Mouse (Mus musculus): Measurements from ENCODE around the gene Wdr26. TPM values are rescaled to one million over a fixed set of nuclear protein-coding genes. Genes with fewer than 3 reads are reported as not detected.

Gene Wdr26
- polyA plus RNA-seq, 1 experiment: 38.4 TPM

DNA sequence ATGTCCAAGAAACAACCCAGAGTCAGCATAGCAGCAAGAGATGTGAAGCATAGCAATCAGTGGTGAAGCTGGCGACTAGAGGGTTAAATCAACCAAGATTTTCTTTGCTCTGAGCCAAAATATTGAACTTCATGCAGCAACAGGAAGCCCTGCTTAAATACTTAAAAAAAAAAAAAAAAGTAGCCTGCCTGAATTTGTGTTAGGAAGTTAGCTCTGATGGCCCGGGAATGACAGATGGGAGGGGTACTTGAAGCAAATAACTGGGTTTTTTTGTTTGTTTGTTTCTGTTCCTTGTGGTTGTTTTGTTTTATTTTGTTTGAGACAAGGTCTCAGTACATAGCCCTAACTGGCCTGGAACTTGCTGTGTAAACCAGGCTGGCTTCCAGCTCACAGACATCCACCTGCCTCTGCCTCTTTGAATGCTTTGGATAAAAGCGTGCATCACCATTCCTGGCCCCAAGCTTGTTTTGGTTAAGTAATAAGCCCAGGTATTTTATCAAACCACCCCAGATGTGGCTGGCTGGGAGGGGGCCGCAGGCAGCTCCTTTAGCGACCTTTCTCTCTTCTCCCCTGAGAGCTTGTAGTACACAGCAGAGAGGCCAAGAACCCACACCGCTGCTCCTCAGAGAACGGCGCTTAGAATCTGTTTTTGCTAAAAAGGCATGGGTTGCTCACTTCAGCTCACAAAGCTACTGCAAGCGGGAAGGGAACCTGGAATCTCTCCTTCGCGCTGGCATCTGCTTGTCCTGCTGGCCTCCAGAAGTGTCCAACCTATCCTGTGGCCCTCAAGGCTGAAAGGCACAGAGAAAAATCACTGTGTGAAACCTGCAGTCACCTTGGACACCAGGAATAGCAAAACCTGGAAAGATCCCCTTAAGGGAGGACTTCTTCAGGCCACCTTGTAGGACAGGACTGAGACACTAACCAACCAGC, 34.0 kb upstream of the Wdr26 start:
- no peaks in the 10 kb centered on the region for H3K36me3 ChIP-seq (ENCODE audit: control insufficient read depth, insufficient read depth)
- no peaks in the 10 kb centered on the region for H3K79me2 ChIP-seq (ENCODE audit: control insufficient read depth, insufficient read depth)
- H3K27me3 ChIP-seq (ENCODE audit: control insufficient read depth, insufficient read depth, insufficient read length): no peaks in the 10 kb centered on the region
- TF ChIP-seq MAX (IDR thresholded peaks at IDR 0.05) (no peak), CEBPB (IDR thresholded peaks at IDR 0.05; ENCODE audit: low read depth) (no peak), CTCF (IDR thresholded peaks at IDR 0.05; ENCODE audit: control insufficient read depth, insufficient read depth, insufficient read length) (no peak), FOSL1 (IDR thresholded peaks at IDR 0.05; ENCODE audit: insufficient read depth, low read length, poor library complexity, severe bottlenecking) (no peak), USF1 (IDR thresholded peaks at IDR 0.05; ENCODE audit: low read depth) (no peak)
- H3K79me3 ChIP-seq (ENCODE audit: low read depth): no peaks in the 10 kb centered on the region
- H3ac ChIP-seq (ENCODE audit: control insufficient read depth, insufficient read length, low read depth): no peak overlapping the region
- no peak overlapping the region for H3K4me3 ChIP-seq (ENCODE audit: insufficient read depth, poor library complexity, severe bottlenecking)

- no peak overlapping the region for H3K4me3 ChIP-seq (ENCODE audit: insufficient read depth, poor library complexity, severe bottlenecking)
- H3K79me2 ChIP-seq (ENCODE audit: control insufficient read depth, insufficient read depth): no peaks in the 10 kb centered on the region
- no peak overlapping the region for H3ac ChIP-seq (ENCODE audit: control insufficient read depth, insufficient read length, low read depth)
- no peaks in the 10 kb centered on the region for H3K79me3 ChIP-seq (ENCODE audit: low read depth)
- TF ChIP-seq MYOG (IDR thresholded peaks at IDR 0.05; ENCODE audit: control insufficient read depth, extremely low read depth, insufficient read length): no peak
- no peak for TF ChIP-seq USF1 (IDR thresholded peaks at IDR 0.05; ENCODE audit: low read depth)
- no peak for TF ChIP-seq FOSL1 (IDR thresholded peaks at IDR 0.05; ENCODE audit: insufficient read depth, low read length, poor library complexity, severe bottlenecking)
- TF ChIP-seq MAX (IDR thresholded peaks at IDR 0.05): no peak
- no peak for TF ChIP-seq CTCF (IDR thresholded peaks at IDR 0.05; ENCODE audit: control insufficient read depth, insufficient read depth, insufficient read length)
- TF ChIP-seq MYOD1 (IDR thresholded peaks at IDR 0.05; ENCODE audit: control insufficient read depth, insufficient read length, low read depth): no peak
- no peak for TF ChIP-seq CEBPB (IDR thresholded peaks at IDR 0.05; ENCODE audit: low read depth)
- H3K27me3 ChIP-seq (ENCODE audit: control insufficient read depth, insufficient read depth, insufficient read length): no peaks in the 10 kb centered on the region
- H3K36me3 ChIP-seq (ENCODE audit: control insufficient read depth, insufficient read depth): no peaks in the 10 kb centered on the region
Observed at GRCm38 (mm10) chr1:181245067-181245466, 33.3 kb upstream of the Wdr26 start.

- no peaks in the 10 kb centered on the region for H3K79me3 ChIP-seq (ENCODE audit: low read depth)
- no peaks in the 10 kb centered on the region for H3K79me2 ChIP-seq (ENCODE audit: control insufficient read depth, insufficient read depth)
- H3K4me3 ChIP-seq (ENCODE audit: insufficient read depth, poor library complexity, severe bottlenecking): no peak overlapping the region
- no peak for TF ChIP-seq USF1 (IDR thresholded peaks at IDR 0.05; ENCODE audit: low read depth)
- TF ChIP-seq CEBPB (IDR thresholded peaks at IDR 0.05; ENCODE audit: low read depth): no peak
- TF ChIP-seq CTCF (IDR thresholded peaks at IDR 0.05; ENCODE audit: control insufficient read depth, insufficient read depth, insufficient read length): no peak
- TF ChIP-seq MAX (IDR thresholded peaks at IDR 0.05): no peak
- no peak for TF ChIP-seq FOSL1 (IDR thresholded peaks at IDR 0.05; ENCODE audit: insufficient read depth, low read length, poor library complexity, severe bottlenecking)
- TF ChIP-seq MYOG (IDR thresholded peaks at IDR 0.05; ENCODE audit: control insufficient read depth, extremely low read depth, insufficient read length): no peak
- TF ChIP-seq MYOD1 (IDR thresholded peaks at IDR 0.05; ENCODE audit: control insufficient read depth, insufficient read length, low read depth): no peak
- H3ac ChIP-seq (ENCODE audit: control insufficient read depth, insufficient read length, low read depth): no peak overlapping the region
- no peaks in the 10 kb centered on the region for H3K27me3 ChIP-seq (ENCODE audit: control insufficient read depth, insufficient read depth, insufficient read length)
- H3K36me3 ChIP-seq (ENCODE audit: control insufficient read depth, insufficient read depth): no peaks in the 10 kb centered on the region
Observed at GRCm38 (mm10) chr1:181241185-181241584, 29.4 kb upstream of the Wdr26 start.

GRCm38 (mm10) chr1:181237332-181237731, 25.5 kb upstream of the Wdr26 start:
- Histone ChIP-seq H3K79me2 (ENCODE audit: control insufficient read depth, insufficient read depth) (no peaks in the 10 kb centered on the region), H3K4me3 (ENCODE audit: insufficient read depth, poor library complexity, severe bottlenecking) (no peak overlapping the region), H3K36me3 (ENCODE audit: control insufficient read depth, insufficient read depth) (no peaks in the 10 kb centered on the region), H3K27me3 (ENCODE audit: control insufficient read depth, insufficient read depth, insufficient read length) (no peaks in the 10 kb centered on the region), H3K79me3 (ENCODE audit: low read depth) (no peaks in the 10 kb centered on the region), H3ac (ENCODE audit: control insufficient read depth, insufficient read length, low read depth) (no peak overlapping the region)
- TF ChIP-seq MYOG (IDR thresholded peaks at IDR 0.05; ENCODE audit: control insufficient read depth, extremely low read depth, insufficient read length) (no peak), MAX (IDR thresholded peaks at IDR 0.05) (no peak), FOSL1 (IDR thresholded peaks at IDR 0.05; ENCODE audit: insufficient read depth, low read length, poor library complexity, severe bottlenecking) (no peak), USF1 (IDR thresholded peaks at IDR 0.05; ENCODE audit: low read depth) (no peak), MYOD1 (IDR thresholded peaks at IDR 0.05; ENCODE audit: control insufficient read depth, insufficient read length, low read depth) (no peak), CTCF (IDR thresholded peaks at IDR 0.05; ENCODE audit: control insufficient read depth, insufficient read depth, insufficient read length) (no peak), CEBPB (IDR thresholded peaks at IDR 0.05; ENCODE audit: low read depth) (no peak)

DNA sequence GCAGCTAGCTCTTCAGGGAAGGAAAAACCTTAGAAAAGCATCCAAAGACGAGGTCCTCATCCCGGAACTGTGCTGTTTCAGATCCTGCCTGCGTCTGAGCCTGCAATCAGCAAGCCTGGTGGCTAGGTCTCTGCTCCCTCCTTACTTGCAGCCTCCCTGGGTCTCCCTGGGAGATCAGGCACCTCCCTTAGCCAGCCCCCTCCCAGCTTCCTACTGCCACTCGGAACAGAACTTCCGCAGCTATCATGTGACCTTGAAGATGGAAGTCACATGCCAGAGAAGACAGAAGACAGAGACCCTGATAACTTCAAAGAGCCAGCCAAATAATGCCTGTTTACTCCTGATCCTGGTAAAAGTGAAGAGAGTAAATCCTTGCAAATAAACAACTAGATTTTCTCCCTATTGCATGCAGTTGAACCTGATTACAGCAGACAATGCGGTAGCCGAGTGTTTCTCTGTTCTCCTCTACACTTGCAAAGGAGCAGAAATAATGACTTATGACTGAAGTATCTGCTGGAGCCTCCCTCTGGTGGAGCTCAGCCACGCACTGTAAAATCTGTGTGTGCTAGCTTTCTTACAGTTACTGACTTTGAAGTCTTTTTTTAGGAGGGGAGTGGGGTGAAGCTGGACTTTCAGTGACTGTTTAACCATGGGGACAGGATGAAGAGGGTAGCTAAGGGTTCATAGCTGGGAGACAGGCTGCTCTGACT, 22.7 kb upstream of the Wdr26 start:
- Histone ChIP-seq H3K79me2 (ENCODE audit: control insufficient read depth, insufficient read depth) (no peaks in the 10 kb centered on the region), H3ac (ENCODE audit: control insufficient read depth, insufficient read length, low read depth) (no peak overlapping the region), H3K79me3 (ENCODE audit: low read depth) (no peaks in the 10 kb centered on the region), H3K4me3 (ENCODE audit: insufficient read depth, poor library complexity, severe bottlenecking) (no peak overlapping the region), H3K27me3 (ENCODE audit: control insufficient read depth, insufficient read depth, insufficient read length) (no peaks in the 10 kb centered on the region), H3K36me3 (ENCODE audit: control insufficient read depth, insufficient read depth) (no peaks in the 10 kb centered on the region)
- TF ChIP-seq CEBPB (IDR thresholded peaks at IDR 0.05; ENCODE audit: low read depth): no peak
- no peak for TF ChIP-seq CTCF (IDR thresholded peaks at IDR 0.05; ENCODE audit: control insufficient read depth, insufficient read depth, insufficient read length)
- TF ChIP-seq USF1 (IDR thresholded peaks at IDR 0.05; ENCODE audit: low read depth): no peak
- TF ChIP-seq MAX (IDR thresholded peaks at IDR 0.05): no peak
- TF ChIP-seq MYOG (IDR thresholded peaks at IDR 0.05; ENCODE audit: control insufficient read depth, extremely low read depth, insufficient read length): no peak
- no peak for TF ChIP-seq MYOD1 (IDR thresholded peaks at IDR 0.05; ENCODE audit: control insufficient read depth, insufficient read length, low read depth)
- no peak for TF ChIP-seq FOSL1 (IDR thresholded peaks at IDR 0.05; ENCODE audit: insufficient read depth, low read length, poor library complexity, severe bottlenecking)

Data from C2C12 (cell line).